In genomic region chr19:55839036-55839555, GRCm38 (mm10) we compare ENCODE assay signal across 10 mouse cellular contexts.
DNase-seq lines count a peak whose midpoint lies in the region; ATAC-seq and TF ChIP-seq lines count a peak whose summit lies in the region.
"Had no signal": no experiment of that assay in that cellular context is flagged by ENCODE, and none has a peak within 500 bp of the region (broad histone marks: within the 10 kb centered on the region; RNA-seq: fewer than 3 reads in every experiment).

No protein-coding gene starts in this region.

- 21% methylated on average over 10 of the region's 10 CpGs for WGBS in intestine, postnatal 0 days
- whole genome bisulfite sequencing in midbrain, embryonic 14.5 days: 77% methylated on average over 10 of the region's 10 CpGs

- no peak overlapping the region for H3K4me3 ChIP-seq in intestine, postnatal 0 days (ENCODE audit: low read depth, low read length)
- H3K4me3 ChIP-seq in midbrain, embryonic 14.5 days (replicated peaks; ENCODE audit: low read depth, low read length): no peak overlapping the region

- H3K9me3 ChIP-seq in intestine, postnatal 0 days (ENCODE audit: control insufficient read depth): no peaks in the 10 kb centered on the region
- H3K9me3 ChIP-seq in midbrain, embryonic 14.5 days (ENCODE audit: control insufficient read depth, low read length): no peaks in the 10 kb centered on the region

- H3K9ac ChIP-seq in intestine, postnatal 0 days (ENCODE audit: low read depth, low read length): 0 out of 2 replicates have a peak overlapping the region, but pooled peaks have one; percentile 34
- H3K9ac ChIP-seq in midbrain, embryonic 14.5 days (replicated peaks; ENCODE audit: low read length): no peak overlapping the region
- H3K9ac ChIP-seq: liver, embryonic 14.5 days had no signal

- H3K27ac ChIP-seq in intestine, postnatal 0 days (ENCODE audit: low read depth, low read length): peak overlapping the region; percentile 78
- peak overlapping the region; percentile 55; the same call in 1 of the 2 replicates for H3K27ac ChIP-seq in midbrain, embryonic 14.5 days (replicated peaks; ENCODE audit: low read depth, low read length)
- H3K27ac ChIP-seq: liver, embryonic 14.5 days had no signal

- intact Hi-C loops in left cerebral cortex, postnatal 25 days (cut with DNase I): loop anchor here (5.0 kb wide), 1 partner anchor 97 kb away; the partner anchor contains the start of gene Tcf7l2

- peak overlapping the region; percentile 37 for H3K4me2 ChIP-seq in intestine, postnatal 0 days (replicated peaks; ENCODE audit: low read depth)
- H3K4me2 ChIP-seq in midbrain, embryonic 14.5 days (ENCODE audit: low read length): no peak overlapping the region

- ATAC-seq in granulocyte monocyte progenitor cell, adult 5-6 weeks (replicated peaks; ENCODE audit: poor library complexity, severe bottlenecking): 0 out of 2 replicates have a peak, but pooled peaks have one; percentile 22
- peak; percentile 16; the same call in 1 of the 2 replicates for ATAC-seq in intestine, postnatal 0 days
- no peak for ATAC-seq in midbrain, embryonic 14.5 days (ENCODE audit: low FRiP score, low TSS enrichment)

- H3K36me3 ChIP-seq in intestine, postnatal 0 days (ENCODE audit: control insufficient read depth, insufficient read depth): peaks cover under 1% of the 10 kb centered on the region; the same call in 1 of the 2 replicates
- no peaks in the 10 kb centered on the region for H3K36me3 ChIP-seq in midbrain, embryonic 14.5 days (ENCODE audit: control insufficient read depth, insufficient read depth, low read length)

- no peak for TF ChIP-seq CTCF in intestine, postnatal 0 days (IDR thresholded peaks at IDR 0.05; ENCODE audit: low read depth)

- peaks cover 20% of the 10 kb centered on the region for H3K4me1 ChIP-seq in intestine, postnatal 0 days (replicated peaks; ENCODE audit: control insufficient read depth, insufficient read depth, low read length)
- H3K4me1 ChIP-seq in midbrain, embryonic 14.5 days (ENCODE audit: control insufficient read depth, insufficient read depth, low read length): peaks cover 37% of the 10 kb centered on the region

- no peaks in the 10 kb centered on the region for H3K27me3 ChIP-seq in intestine, postnatal 0 days (replicated peaks; ENCODE audit: control insufficient read depth, insufficient read depth, low read length)
- H3K27me3 ChIP-seq in midbrain, embryonic 14.5 days (ENCODE audit: control insufficient read depth, insufficient read depth, low read length): no peaks in the 10 kb centered on the region

- DNase-seq in left cerebral cortex, postnatal 25 days (ENCODE audit: low spot score in 2 of 2): peak; percentile 3 to 21
- DNase-seq in left cerebral cortex, adult 18-20 months (ENCODE audit: low spot score in 2 of 2): no peak
- no peak for DNase-seq in midbrain, embryonic 14.5 days
- DNase-seq in MN1 (ENCODE audit: low spot score): no peak
- no peak for DNase-seq in right cerebral cortex, postnatal 25 days
- no peak for DNase-seq in testis, postnatal 10 days (ENCODE audit: low spot score)
- DNase-seq: cerebellum, adult 9-10 months had no signal

Comparison
In these comparisons a context has a peak if more than half of its experiments do, and no peak if none do; other contexts are left out.
1. DNase-seq: peak in left cerebral cortex, postnatal 25 days (2 of 2); none in left cerebral cortex, adult 18-20 months (0 of 2), midbrain, embryonic 14.5 days (single experiment), MN1 (single experiment), right cerebral cortex, postnatal 25 days (single experiment) and testis, postnatal 10 days (single experiment).